Mouse (Mus musculus) E14TG2a.4 (cell line): ENCODE data around the gene Slc22a20.

Source experiments
- CTCF ChIP-seq: conservative IDR thresholded peaks from 2 replicates; pipeline ENCODE4 v1.5.1; 2014; ENCODE audit warnings: low read length
- NANOG ChIP-seq: IDR thresholded peaks from 2 replicates; pipeline ENCODE4 v1.6.1; 2014; ENCODE audit warnings: borderline replicate concordance, low read length, mixed read lengths

GRCm38 (mm10) chr19:6030520-6031280 is 44.8 kb upstream of the Slc22a20 start:
- TF ChIP-seq CTCF, result no peak
- TF ChIP-seq NANOG, result no peak
